ENCODE assay signal across 21 mouse cellular contexts in genomic region chr4:45032586-45032985, GRCm38 (mm10). TPM values are rescaled to one million over a fixed set of nuclear protein-coding genes. Genes with fewer than 3 reads are reported as not detected.
DNase-seq lines count a peak whose midpoint lies in the region; ATAC-seq lines count a peak whose summit lies in the region.
"Had no signal": no experiment of that assay in that cellular context is flagged by ENCODE, and none has a peak within 500 bp of the region (broad histone marks: within the 10 kb centered on the region; RNA-seq: fewer than 3 reads in every experiment).

No protein-coding gene starts in this region.

- peaks cover 90% of the 10 kb centered on the region for H3K36me3 ChIP-seq in heart, embryonic 10.5 days
- peaks cover 22% of the 10 kb centered on the region for H3K36me3 ChIP-seq in midbrain, embryonic 15.5 days (replicated peaks)

- no peaks in the 10 kb centered on the region for H3K9me3 ChIP-seq in heart, embryonic 10.5 days
- no peaks in the 10 kb centered on the region for H3K9me3 ChIP-seq in midbrain, embryonic 15.5 days
- H3K9me3 ChIP-seq: embryonic facial prominence, embryonic 12.5 days; forebrain, embryonic 15.5 days; G1E; hindbrain, embryonic 12.5 days had no signal

- H3K4me1 ChIP-seq in heart, embryonic 10.5 days, result peaks cover 16% of the 10 kb centered on the region; the same call in 1 of the 2 replicates
- H3K4me1 ChIP-seq in midbrain, embryonic 15.5 days, result no peaks in the 10 kb centered on the region
- H3K4me1 ChIP-seq: embryonic facial prominence, embryonic 12.5 days; forebrain, embryonic 15.5 days; hindbrain, embryonic 12.5 days had no signal

- H3K27me3 ChIP-seq in heart, embryonic 10.5 days (ENCODE audit: insufficient read depth, poor library complexity, severe bottlenecking), result no peaks in the 10 kb centered on the region
- no peaks in the 10 kb centered on the region for H3K27me3 ChIP-seq in midbrain, embryonic 15.5 days (replicated peaks)
- H3K27me3 ChIP-seq: embryonic facial prominence, embryonic 12.5 days; forebrain, embryonic 15.5 days; hindbrain, embryonic 12.5 days had no signal

- H3K4me2 ChIP-seq in midbrain, embryonic 15.5 days, result no peak overlapping the region
- H3K4me2 ChIP-seq: embryonic facial prominence, embryonic 12.5 days; forebrain, embryonic 15.5 days; hindbrain, embryonic 12.5 days had no signal

- peak; percentile 68 for ATAC-seq in common myeloid progenitor, adult 5-6 weeks (replicated peaks; ENCODE audit: low read depth, poor library complexity, severe bottlenecking)
- peak; percentile 77 for ATAC-seq in megakaryocyte progenitor cell, adult 5-6 weeks (replicated peaks; ENCODE audit: poor library complexity)
- ATAC-seq in midbrain, embryonic 15.5 days (replicated peaks), result no peak
- ATAC-seq: CD4-positive, CD25-positive, alpha-beta regulatory T cell, adult 4 months; forebrain, embryonic 15.5 days; hindbrain, embryonic 16.5 days; inflammation-experienced regulatory T-cells, adult 6 months; intestine, postnatal 0 days had no signal

- no peak overlapping the region for H3K9ac ChIP-seq in midbrain, embryonic 15.5 days
- H3K9ac ChIP-seq: embryonic facial prominence, embryonic 12.5 days; forebrain, embryonic 15.5 days; hindbrain, embryonic 12.5 days had no signal

- H3K4me3 ChIP-seq in heart, embryonic 10.5 days, result no peak overlapping the region
- no peak overlapping the region for H3K4me3 ChIP-seq in midbrain, embryonic 15.5 days
- H3K4me3 ChIP-seq: embryonic facial prominence, embryonic 12.5 days; forebrain, embryonic 15.5 days; hindbrain, embryonic 12.5 days had no signal

- no peak overlapping the region for H3K27ac ChIP-seq in heart, embryonic 10.5 days
- no peak overlapping the region for H3K27ac ChIP-seq in midbrain, embryonic 15.5 days
- H3K27ac ChIP-seq: embryonic facial prominence, embryonic 12.5 days; forebrain, embryonic 15.5 days; hindbrain, embryonic 12.5 days had no signal

- intact Hi-C loops in heart, postnatal 10 days (cut with DNase I), result no loop called here

- 82% methylated on average over 9 of the region's 9 CpGs for whole genome bisulfite sequencing in heart, embryonic 10.5 days
- WGBS in midbrain, embryonic 15.5 days, result 92% methylated on average over 9 of the region's 9 CpGs

- DNase-seq in heart, adult 8-10 months (ENCODE audit: low spot score), result peak; percentile 31
- DNase-seq in heart, embryonic 10.5 days (ENCODE audit: low spot score), result no peak
- peak; percentile 57 to 68 for DNase-seq in heart, postnatal 10 days
- DNase-seq in cerebellum, postnatal 4 days (ENCODE audit: low spot score in 2 of 2), result no peak
- DNase-seq: adrenal gland, adult 8-10 months; adrenal gland, postnatal 36 days; B cell, adult 2 months; cerebellum, adult 2 months; gastrocnemius, postnatal 14 days; kidney, adult 8-10 months had no signal

RNA-seq across cellular contexts. Expression of gene Polr1e, which starts 14.2 kb away (rescaled TPM):
- 10 to 100 TPM; 17.5 to 23.3 (median 20.6) TPM for total RNA-seq in heart, adult 8-10 months (2022)
- polyA plus RNA-seq in heart, embryonic 10.5 days (2016; fragmentation: Nextera tagmentation; extraction: Ambion mirVana), result 47.8 and 50.7 TPM in 2 replicates
- total RNA-seq in common myeloid progenitor, adult 5-6 weeks (2017), result 57.6 and 66.8 TPM in 2 replicates
- 10 to 100 TPM; 34.1 to 49.8 TPM for total RNA-seq in heart, postnatal 10 days (2021)
- total RNA-seq in megakaryocyte progenitor cell, adult 5-6 weeks (2015), result 50.9 and 65.2 TPM in 2 replicates
- total RNA-seq in megakaryocyte progenitor cell, adult 5-6 weeks (2017), result 47.3 and 53.0 TPM in 2 replicates
- polyA plus RNA-seq in midbrain, embryonic 15.5 days (2015; fragmentation: Nextera tagmentation; extraction: Ambion mirVana), result 26.3 and 29.8 TPM in 2 replicates

RNA-seq across cellular contexts. Expression of gene Zbtb5, which starts 20.4 kb away (rescaled TPM):
- total RNA-seq in heart, adult 8-10 months (2022), result 1 to 10 TPM; 3.8 to 5.2 (median 4.6) TPM
- 19.3 and 21.5 TPM in 2 replicates for polyA plus RNA-seq in heart, embryonic 10.5 days (2016; fragmentation: Nextera tagmentation; extraction: Ambion mirVana)
- total RNA-seq in common myeloid progenitor, adult 5-6 weeks (2017), result 11.5 and 16.9 TPM in 2 replicates
- 10 to 100 TPM in 1 of 2 experiments, 1 to 10 TPM in 1; 8.5 to 11.6 TPM for total RNA-seq in heart, postnatal 10 days (2021)
- total RNA-seq in megakaryocyte progenitor cell, adult 5-6 weeks (2015), result 5.7 and 6.5 TPM in 2 replicates
- 9.5 and 10.1 TPM in 2 replicates for total RNA-seq in megakaryocyte progenitor cell, adult 5-6 weeks (2017)
- 50.0 and 53.7 TPM in 2 replicates for polyA plus RNA-seq in midbrain, embryonic 15.5 days (2015; fragmentation: Nextera tagmentation; extraction: Ambion mirVana)

RNA-seq across cellular contexts. Expression of gene Grhpr, which starts 51.4 kb away (rescaled TPM):
- 10 to 100 TPM; 34.0 to 54.1 (median 44.9) TPM for total RNA-seq in heart, adult 8-10 months (2022)
- polyA plus RNA-seq in heart, embryonic 10.5 days (2016; fragmentation: Nextera tagmentation; extraction: Ambion mirVana), result 105 and 108 TPM in 2 replicates
- 8.6 and 10.8 TPM in 2 replicates for total RNA-seq in common myeloid progenitor, adult 5-6 weeks (2017)
- 10 to 100 TPM; 43.0 to 47.7 TPM for total RNA-seq in heart, postnatal 10 days (2021)
- total RNA-seq in megakaryocyte progenitor cell, adult 5-6 weeks (2015), result 11.8 and 12.0 TPM in 2 replicates
- total RNA-seq in megakaryocyte progenitor cell, adult 5-6 weeks (2017), result 7.9 and 8.9 TPM in 2 replicates
- polyA plus RNA-seq in midbrain, embryonic 15.5 days (2015; fragmentation: Nextera tagmentation; extraction: Ambion mirVana), result 21.9 and 24.5 TPM in 2 replicates

RNA-seq across cellular contexts. Expression of gene Fbxo10, which starts 51.8 kb away (rescaled TPM):
- 10 to 100 TPM in 3 of 4 experiments, 1 to 10 TPM in 1; 8.2 to 11.5 (median 10.7) TPM for total RNA-seq in heart, adult 8-10 months (2022)
- 12.0 and 13.4 TPM in 2 replicates for polyA plus RNA-seq in heart, embryonic 10.5 days (2016; fragmentation: Nextera tagmentation; extraction: Ambion mirVana)
- 4.2 and 6.9 TPM in 2 replicates for total RNA-seq in common myeloid progenitor, adult 5-6 weeks (2017)
- total RNA-seq in heart, postnatal 10 days (2021), result 10 to 100 TPM; 15.3 to 19.7 TPM
- 1.2 and 3.1 TPM in 2 replicates for total RNA-seq in megakaryocyte progenitor cell, adult 5-6 weeks (2015)
- total RNA-seq in megakaryocyte progenitor cell, adult 5-6 weeks (2017), result 1.8 and 3.1 TPM in 2 replicates
- 20.2 and 21.9 TPM in 2 replicates for polyA plus RNA-seq in midbrain, embryonic 15.5 days (2015; fragmentation: Nextera tagmentation; extraction: Ambion mirVana)

Comparison
In these comparisons a context has a peak if more than half of its experiments do, and no peak if none do; other contexts are left out.
1. DNase-seq: peak in heart, adult 8-10 months (single experiment) and heart, postnatal 10 days (2 of 2); none in heart, embryonic 10.5 days (single experiment) and cerebellum, postnatal 4 days (0 of 2).